8 mouse cellular contexts compared by ENCODE assay signal in genomic region chr3:89842258-89842657, GRCm38 (mm10). TPM values are rescaled to one million over a fixed set of nuclear protein-coding genes. Genes with fewer than 3 reads are reported as not detected.
DNase-seq lines count a peak whose midpoint lies in the region.

No protein-coding gene starts in this region.

- peak; percentile 32 for DNase-seq in kidney, adult 18-20 months
- DNase-seq in kidney, postnatal 14 days = no peak
- peak; percentile 82 for DNase-seq in CD4-positive, CD25-positive, alpha-beta regulatory T cell, adult 2 months (ENCODE audit: low read depth, low spot score)
- DNase-seq in R1 (ENCODE audit: low read depth, low spot score) = peak; percentile 94
- DNase-seq in kidney, postnatal 4 days = peak; percentile 76 to 78
- DNase-seq in testis, postnatal 14 days (ENCODE audit: low spot score) = peak; percentile 60
- no peak for DNase-seq in gastrocnemius, adult 8-10 months (ENCODE audit: low spot score in 2 of 2)
- DNase-seq in frontal cortex, postnatal 14 days (ENCODE audit: low spot score in 2 of 2) = no peak

RNA-seq across cellular contexts. Expression of gene She, which starts 11.1 kb away (rescaled TPM):
- 1 to 10 TPM; 2.8 to 3.8 (median 3.3) TPM for total RNA-seq in gastrocnemius, adult 8-10 months (2022)

Comparison
In these comparisons a context has a peak if more than half of its experiments do, and no peak if none do; other contexts are left out.
1. DNase-seq: peak in kidney, adult 18-20 months (single experiment), CD4-positive, CD25-positive, alpha-beta regulatory T cell, adult 2 months (single experiment), R1 (single experiment), kidney, postnatal 4 days (2 of 2) and testis, postnatal 14 days (single experiment); none in kidney, postnatal 14 days (single experiment), gastrocnemius, adult 8-10 months (0 of 2) and frontal cortex, postnatal 14 days (0 of 2).